Mouse (Mus musculus) layer of hippocampus, adult 18-20 months (tissue): ENCODE measurements around the gene Ncan. TPM values are rescaled to one million over a fixed set of nuclear protein-coding genes. Genes with fewer than 3 reads are reported as not detected.

Experiments used
- DNase-seq, 2 experiments: peaks; one replicate each; pipeline ENCODE4 v3.0.0; 2022; ENCODE audit warnings: low spot score in 2 of 2
- long read RNA-seq: library from polyadenylated mRNA; stranded (forward); transcript quantifications from one replicate; pipeline ENCODE4 v2.0.0, GENCODE M21; 2021
- total RNA-seq, 2 experiments: library from RNA; stranded (reverse); gene quantifications; 2 replicates each; pipeline ENCODE4 v1.2.3; 2021

Gene Ncan
- total RNA-seq = 100 to 1,000 TPM; 122 to 124 TPM
- long read RNA-seq, full-length matches to known transcripts = 33 of 51 reads
- long read RNA-seq, partial matches to known transcripts = 9 of 51 reads
- long read RNA-seq, other reads (novel, unspliced or antisense) = 9 of 51 reads

DNA sequence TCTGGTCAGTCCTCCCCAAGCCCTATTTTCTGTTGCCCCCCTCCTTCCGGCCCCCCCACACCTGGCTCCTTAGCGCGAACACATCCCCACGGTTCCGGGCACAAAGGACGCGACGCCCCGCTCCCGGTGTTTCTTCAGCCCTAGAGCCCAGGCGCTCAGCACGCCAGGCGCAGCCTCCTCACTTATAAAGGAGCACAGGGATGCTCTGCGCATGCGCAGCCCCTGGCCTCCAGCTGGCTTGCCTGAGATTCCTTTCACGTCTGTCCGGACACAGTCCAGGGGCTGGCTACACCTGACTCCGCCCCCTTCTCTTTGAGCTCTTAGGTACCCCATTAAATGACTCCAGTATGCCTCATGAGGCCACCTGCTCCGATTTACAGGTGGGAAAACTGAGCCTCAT is at the start of gene Ncan:
TSS of gene Ncan (minus strand) at position 207 of the 400 bp plus-strand sequence.
- peak; percentile 84 to 94 for DNase-seq

GRCm38 (mm10) chr8:70170116-70170515 is 49.4 kb upstream of the Ncan start:
- DNase-seq = no peak

- peak; percentile 30 to 50 for DNase-seq
Measured at GRCm38 (mm10) chr8:70166504-70167110, 45.9 kb upstream of the Ncan start.

GRCm38 (mm10) chr8:70163316-70163715 is 42.6 kb upstream of the Ncan start:
- no peak for DNase-seq

DNA sequence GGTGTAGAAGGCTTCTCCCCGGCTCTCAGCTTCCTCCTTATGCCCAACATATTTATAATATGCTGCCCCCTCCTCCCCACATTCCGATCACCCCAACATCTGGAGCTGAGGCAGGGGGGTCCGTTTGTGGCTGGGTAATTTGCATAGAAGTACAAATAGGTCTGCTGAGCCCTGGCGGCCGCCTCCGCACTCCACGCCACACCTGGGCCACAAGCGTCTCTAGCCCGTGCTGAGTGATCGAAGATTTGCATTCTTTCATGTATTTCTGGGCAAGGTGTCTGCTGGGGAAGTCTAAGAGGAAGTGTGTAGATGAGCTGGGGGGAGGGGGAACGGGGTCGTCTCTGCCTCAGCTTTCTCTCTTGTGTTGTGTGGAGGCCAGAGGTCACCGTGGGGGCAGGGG is 39.3 kb upstream of the Ncan start:
- DNase-seq = no peak

GRCm38 (mm10) chr8:70159211-70159610 is 38.5 kb upstream of the Ncan start:
- DNase-seq = no peak

DNA sequence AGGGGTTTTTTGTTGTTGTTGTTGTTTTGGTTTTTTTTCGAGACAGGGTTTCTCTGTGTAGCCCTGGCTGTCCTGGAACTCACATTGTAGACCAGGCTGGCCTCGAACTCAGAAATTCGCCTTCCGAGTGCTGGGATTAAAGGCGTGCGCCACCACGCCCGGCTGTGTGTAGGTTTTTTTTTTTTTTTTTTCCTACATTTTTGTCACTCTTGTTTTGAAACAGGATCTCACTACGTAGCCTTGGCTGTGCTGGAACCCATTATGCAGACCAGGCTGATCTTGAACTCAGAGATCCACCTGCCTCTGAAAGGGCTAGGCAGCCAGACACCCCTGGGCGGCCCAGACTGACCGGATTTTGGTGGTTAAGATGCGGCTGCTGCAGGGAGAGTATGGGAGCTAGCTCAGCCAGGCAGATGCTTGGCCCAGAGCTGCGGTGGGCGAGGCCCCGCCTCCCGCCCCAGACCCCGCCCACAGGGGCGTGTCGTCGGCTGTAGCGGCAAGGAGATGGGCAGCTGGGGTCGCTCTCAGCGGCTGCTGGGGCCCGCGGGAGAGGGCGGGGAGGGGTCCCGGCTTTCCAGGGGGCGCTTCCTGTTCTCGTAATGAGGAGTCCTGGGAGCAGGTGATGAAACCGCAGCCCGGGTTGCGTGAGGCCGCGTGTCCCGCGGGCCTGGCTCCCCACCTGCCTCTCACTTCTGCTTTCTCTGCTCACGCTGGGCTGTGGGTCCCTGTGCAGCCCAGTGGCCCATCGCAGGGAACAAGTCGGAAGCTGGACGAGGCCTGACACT is 37.6 kb upstream of the Ncan start:
- peak; percentile 47 to 49 for DNase-seq

DNA sequence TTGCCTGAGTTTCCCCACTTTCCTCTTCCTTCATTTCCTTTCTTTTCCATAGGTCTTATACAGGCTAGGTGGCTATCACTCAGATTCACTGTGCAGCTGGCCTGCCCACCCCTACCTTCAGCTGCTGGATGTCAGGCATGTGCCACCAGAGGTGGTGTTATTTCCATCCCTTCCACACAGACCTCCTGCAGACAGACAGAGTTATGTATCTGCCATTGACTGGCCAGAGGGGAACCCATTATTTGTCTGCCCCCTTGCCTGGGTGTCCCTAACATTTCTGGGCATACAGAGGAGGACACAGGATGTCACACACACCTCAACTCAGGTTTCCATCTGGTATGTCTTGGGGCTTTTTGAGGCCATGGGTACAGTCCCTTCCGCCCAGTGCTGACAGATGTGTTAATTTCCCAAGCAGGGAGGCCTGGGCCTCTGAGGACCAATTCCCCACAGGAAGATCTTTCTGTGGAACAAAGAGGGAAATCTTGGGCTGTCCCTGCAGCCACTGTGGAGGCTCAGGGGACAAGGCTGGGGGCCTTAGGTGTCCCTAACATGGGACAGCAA is 36.6 kb upstream of the Ncan start:
- DNase-seq = no peak

GRCm38 (mm10) chr8:70152537-70153257 is 32.0 kb upstream of the Ncan start:
- DNase-seq = peak in 1 of 2 experiments; percentile 56

DNA sequence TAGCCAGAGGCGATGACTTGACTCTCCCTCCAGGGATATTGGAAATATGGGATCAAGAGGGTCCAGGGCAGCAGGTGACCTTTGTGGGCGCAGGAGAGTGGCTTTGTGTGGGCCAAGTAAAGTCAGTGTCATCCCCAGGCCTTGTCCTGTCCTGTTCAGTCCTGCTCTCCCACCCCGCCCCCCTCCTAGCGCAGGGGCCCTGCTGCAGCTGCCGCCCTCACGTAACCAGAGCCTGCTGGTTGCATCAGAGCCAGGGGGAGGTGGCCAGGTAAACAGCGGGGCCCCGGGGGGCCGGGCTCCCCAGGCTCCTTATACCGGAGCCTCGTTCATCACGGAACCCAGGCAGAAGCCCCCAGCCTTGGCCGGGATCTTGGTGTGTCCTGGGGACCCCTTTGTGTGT is 29.5 kb upstream of the Ncan start:
- DNase-seq = no peak

DNA sequence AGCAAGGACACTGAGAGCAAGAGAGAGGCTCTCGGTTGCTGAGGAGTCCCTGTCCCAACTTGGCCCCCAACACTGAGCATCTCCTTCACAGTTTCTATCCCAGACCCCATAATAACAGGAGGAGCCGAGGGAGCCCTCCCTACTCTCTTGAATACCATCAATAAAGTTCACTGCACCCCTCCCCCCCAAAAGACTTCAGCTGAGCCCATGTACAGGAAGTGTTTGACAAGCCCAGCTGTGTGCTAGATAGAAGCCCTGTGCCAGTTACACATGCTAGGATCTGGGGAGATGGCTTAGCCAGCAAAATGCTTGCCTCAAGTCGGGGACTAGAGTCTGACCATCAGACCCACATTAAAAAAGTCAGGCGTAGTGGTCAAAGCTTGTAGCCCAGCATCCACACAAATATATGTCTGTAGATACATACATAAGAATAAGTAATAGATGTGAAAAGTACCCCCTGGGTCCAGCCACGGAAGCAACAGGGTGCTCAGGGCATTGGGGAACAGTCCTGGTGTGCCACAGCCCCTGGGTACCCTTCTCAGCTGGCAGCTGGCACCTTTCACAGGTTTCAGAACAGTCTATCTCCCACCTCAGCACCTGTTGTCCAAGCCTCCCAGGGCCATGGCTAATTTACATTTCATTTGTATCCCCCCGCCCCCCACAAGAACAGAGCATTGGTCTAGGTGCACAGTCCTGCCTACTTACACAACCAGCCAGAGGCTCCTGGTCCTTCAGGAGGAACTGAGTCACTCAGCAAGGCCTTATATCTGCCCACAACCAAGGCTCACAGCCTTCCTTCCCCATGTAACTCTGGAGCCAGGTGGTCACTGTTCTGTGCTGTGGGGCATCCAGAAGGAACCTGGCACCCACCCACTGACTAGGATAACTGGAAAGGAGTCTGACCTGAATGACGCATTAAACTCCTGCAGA is 27.3 kb upstream of the Ncan start:
- no peak for DNase-seq

DNA sequence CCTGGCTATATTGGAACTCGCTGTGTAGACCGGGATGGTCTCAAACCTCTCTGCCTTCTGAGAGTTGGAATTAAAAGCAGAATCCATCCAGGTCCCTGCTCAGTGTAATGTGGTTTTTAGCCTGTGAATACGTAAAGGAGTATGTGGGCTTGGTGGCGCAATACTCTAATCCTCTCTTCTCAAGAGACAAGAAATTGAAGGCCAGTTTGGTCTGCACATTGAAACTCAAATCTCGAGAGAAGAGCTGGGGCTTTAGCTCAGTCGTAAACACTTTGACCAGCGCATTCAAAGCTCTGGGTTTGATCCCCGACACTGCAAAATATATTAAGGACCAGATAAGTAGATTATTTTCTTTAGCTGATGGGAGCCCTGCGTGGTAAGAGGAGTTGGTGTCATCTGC is 19.3 kb upstream of the Ncan start:
- DNase-seq = no peak

- peak; percentile 98 to 99 for DNase-seq
Measured at GRCm38 (mm10) chr8:70139026-70139857, 18.6 kb upstream of the Ncan start, which contains the start of the genes Rfxank, Borcs8 and Mef2b. Gene Rfxank (minus strand): TSS chr8:70139154. Gene Borcs8 (plus strand): TSS chr8:70139499. Gene Mef2b (plus strand): TSS chr8:70139711.

DNA sequence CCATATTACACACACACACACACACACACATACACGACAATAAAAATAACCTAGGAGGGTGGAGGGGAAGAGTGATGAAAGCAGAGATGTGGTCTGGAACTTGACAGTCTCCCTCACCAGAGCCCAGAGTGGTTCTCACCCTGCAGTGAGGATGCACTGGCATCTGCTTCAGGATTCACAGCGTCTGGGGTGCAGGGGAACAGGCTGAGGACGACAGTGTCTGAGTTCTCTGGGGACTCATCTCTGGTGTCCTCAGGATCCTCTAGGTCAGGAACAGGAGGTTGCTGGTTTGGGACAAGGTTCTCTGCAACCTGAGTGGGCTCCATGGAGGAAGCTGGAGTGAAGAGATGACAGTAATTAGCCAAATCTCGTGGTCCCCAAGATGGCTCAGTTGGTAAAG is 17.2 kb upstream of the Ncan start:
- DNase-seq = no peak

DNA sequence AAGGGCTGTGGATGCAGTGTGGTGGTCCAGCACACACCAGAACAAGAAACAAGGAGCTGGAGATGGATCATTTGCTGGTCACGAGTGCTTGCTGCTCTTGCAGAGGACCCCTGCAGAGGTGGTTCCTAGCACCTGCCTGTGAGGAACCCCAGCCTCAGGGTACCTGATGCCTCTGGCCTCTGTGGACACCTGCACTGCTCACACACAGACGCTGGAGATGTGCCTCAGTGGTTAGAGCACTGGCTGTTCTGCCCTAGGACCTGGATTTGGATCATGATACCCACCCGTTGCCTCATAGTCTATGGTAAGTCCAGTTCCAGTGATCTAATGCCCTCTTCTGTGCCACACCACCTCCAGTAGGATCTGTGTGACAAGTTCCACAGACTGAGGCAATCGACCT is 15.9 kb upstream of the Ncan start:
- DNase-seq = no peak

DNA sequence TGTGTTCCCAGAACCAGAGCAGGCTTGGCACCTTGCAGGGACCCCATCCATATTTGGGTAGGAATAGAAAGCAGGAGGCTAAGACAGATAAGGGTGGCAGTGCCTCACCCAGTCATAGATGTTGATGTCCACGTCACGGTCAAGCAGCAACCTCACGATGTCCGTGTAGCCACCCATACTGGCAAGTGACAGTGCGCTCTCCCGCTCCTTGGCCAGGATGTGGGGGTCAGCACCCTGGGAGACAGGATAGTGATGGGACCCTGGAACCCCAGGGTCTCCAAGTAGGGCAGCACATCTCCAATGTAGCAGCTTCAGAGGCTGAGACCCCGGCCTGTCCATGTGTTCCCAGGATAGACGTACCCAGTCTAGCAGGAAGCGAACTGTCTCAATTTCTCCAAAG is 14.3 kb upstream of the Ncan start:
- DNase-seq = no peak

- DNase-seq = no peak
Measured at GRCm38 (mm10) chr8:70134086-70134485, 13.4 kb upstream of the Ncan start.

DNA sequence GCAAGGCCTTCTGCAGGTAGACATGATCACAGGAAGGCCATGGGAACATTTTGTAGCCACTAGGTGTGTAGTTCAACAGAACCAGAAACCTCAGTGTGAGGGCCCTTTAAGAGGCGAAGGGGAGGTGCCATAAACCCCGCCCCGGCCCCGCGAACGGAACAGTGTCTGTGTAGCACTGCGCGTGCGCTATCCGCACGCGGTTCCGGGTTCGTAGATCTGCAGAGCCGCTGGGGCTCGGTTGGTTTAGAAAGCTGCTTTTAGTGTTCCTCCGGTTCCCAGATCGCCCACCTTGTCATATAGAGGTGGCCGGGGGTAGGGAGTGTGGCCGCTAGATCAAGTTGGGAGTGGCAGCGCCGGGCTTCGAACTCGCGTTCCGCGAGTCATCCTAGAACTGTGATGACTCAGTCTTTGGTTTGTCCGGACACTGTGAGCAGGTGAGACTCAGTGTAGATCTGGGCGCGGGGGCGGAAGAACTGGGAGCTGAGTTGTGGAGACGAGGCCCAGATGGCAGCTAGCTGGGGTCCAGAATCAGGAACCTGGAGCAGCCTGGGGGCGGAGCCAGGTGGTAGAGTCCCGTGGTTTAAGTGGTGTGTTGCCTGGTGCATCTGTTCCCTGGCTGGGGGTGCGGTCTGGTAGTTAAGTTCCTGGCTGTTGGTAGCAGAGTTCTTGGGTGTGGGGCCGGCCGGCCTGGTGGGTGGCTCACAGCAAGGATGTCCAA is 10.7 kb upstream of the Ncan start, which contains the start of gene Nr2c2ap:
TSS of gene Nr2c2ap (plus strand) at position 168 of the 718 bp plus-strand sequence.
- DNase-seq = peak; percentile 62 to 86

GRCm38 (mm10) chr8:70130066-70130465 is 9.4 kb upstream of the Ncan start:
- DNase-seq = no peak
